Mouse (Mus musculus) heart, embryonic 15.5 days (tissue): ENCODE results near the gene Defa26. TPM values are rescaled to one million over a fixed set of nuclear protein-coding genes. Genes with fewer than 3 reads are reported as not detected.
"Not testable (repeated sequence)": the region's sequence is repeated elsewhere in the genome, so short reads cannot be mapped to it uniquely, and the experiment has no call there.

Source experiments
- ATAC-seq: fragments of 200-750 bp; cut with Nextera tagmentation; replicated peaks from 2 replicates; pipeline ENCODE4 v1.8.0; 2017; ENCODE audit warnings: low read depth, moderate TSS enrichment; ENCODE audit not compliant: insufficient number of reproducible peaks, insufficient read depth, low FRiP score
- H3K27ac ChIP-seq: fragments of 300-500 bp; sonication (generic); 2 replicates; pipeline ENCODE4 v1.5.1; 2015; ENCODE audit warnings: mild to moderate bottlenecking, inconsistent platforms
- H3K27me3 ChIP-seq: fragments of 300-500 bp; sonication (generic); 2 replicates; pipeline ENCODE4 v1.6.1; 2015; ENCODE audit warnings: inconsistent platforms
- H3K36me3 ChIP-seq: fragments of 300-500 bp; sonication (generic); 2 replicates; pipeline ENCODE4 v1.6.1; 2015; ENCODE audit warnings: mild to moderate bottlenecking, inconsistent platforms
- H3K4me1 ChIP-seq: fragments of 300-500 bp; sonication (generic); replicated peaks from 2 replicates; pipeline ENCODE4 v1.6.1; 2015; ENCODE audit warnings: inconsistent platforms
- H3K4me2 ChIP-seq: fragments of 300-500 bp; sonication (generic); 2 replicates; pipeline ENCODE4 v1.6.1; 2015; ENCODE audit warnings: inconsistent platforms, mild to moderate bottlenecking, moderate library complexity
- H3K4me3 ChIP-seq: fragments of 300-500 bp; sonication (generic); 2 replicates; pipeline ENCODE4 v1.5.1; 2015; ENCODE audit warnings: mild to moderate bottlenecking, inconsistent platforms
- H3K9ac ChIP-seq: fragments of 300-500 bp; sonication (generic); 2 replicates; pipeline ENCODE4 v1.6.1; 2015; ENCODE audit warnings: mild to moderate bottlenecking, inconsistent platforms
- H3K9me3 ChIP-seq: fragments of 300-500 bp; sonication (generic); replicated peaks from 2 replicates; pipeline ENCODE4 v1.6.1; 2016; ENCODE audit warnings: inconsistent platforms
- WGBS: fragments of 180-500 bp; shearing (Covaris S2); methylation state at CpG from one replicate; pipeline ENCODE4 v1.1.7; 2015; ENCODE audit warnings: mixed read lengths; 5-methylcytosine and 5-hydroxymethylcytosine counted together
- polyA plus RNA-seq: library from polyadenylated mRNA; unstranded; fragments of >200 nt; fragmentation: Nextera tagmentation; extraction: Ambion mirVana; gene quantifications from 2 replicates; pipeline ENCODE4 v1.2.1, GENCODE M21; 2015

Defa26 gene
- not detected in 2 replicates for polyA plus RNA-seq

DNA sequence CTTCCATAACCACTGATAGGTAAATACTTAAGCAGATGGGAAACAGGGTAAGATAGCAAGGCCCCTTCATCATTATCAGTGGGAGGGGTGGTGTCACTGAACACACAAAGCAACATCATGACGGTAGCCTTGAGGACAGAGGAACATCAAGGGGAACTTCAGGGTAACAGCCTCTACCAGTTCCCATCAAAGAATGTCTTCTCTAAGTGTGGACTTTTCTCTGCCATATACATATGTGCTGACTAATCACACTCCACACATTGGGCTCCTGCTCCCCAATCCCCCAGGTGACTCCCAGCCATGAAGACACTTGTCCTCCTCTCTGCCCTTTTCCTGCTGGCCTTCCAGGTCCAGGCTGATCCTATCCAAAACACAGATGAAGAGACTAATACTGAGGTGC lies at the start of gene Defa26:
Gene Defa26, plus strand, starts transcription at position 301 of the 400 bp plus-strand sequence.
- H3K27me3 ChIP-seq, ATAC-seq, H3K27ac ChIP-seq, H3K36me3 ChIP-seq, H3K4me1 ChIP-seq, H3K9me3 ChIP-seq, H3K4me3 ChIP-seq, H3K4me2 ChIP-seq, H3K9ac ChIP-seq: not testable (repeated sequence)
- WGBS = 33% methylated on average over 1 of the region's 1 CpGs

GRCm38 (mm10) chr8:21582706-21583105 lies 35.3 kb upstream of the Defa26 start, which contains the start of gene Defa28:
Gene Defa28 (plus strand): TSS chr8:21583006.
- H3K9me3 ChIP-seq, ATAC-seq, H3K4me2 ChIP-seq, H3K36me3 ChIP-seq, H3K27ac ChIP-seq, H3K27me3 ChIP-seq, H3K4me3 ChIP-seq, H3K4me1 ChIP-seq, H3K9ac ChIP-seq: not testable (repeated sequence)
- WGBS = no CpG with 5 or more reads among the region's 1 CpGs

- H3K27me3 ChIP-seq, H3K9me3 ChIP-seq, H3K4me2 ChIP-seq, ATAC-seq, H3K4me3 ChIP-seq, H3K36me3 ChIP-seq, H3K27ac ChIP-seq, H3K9ac ChIP-seq, H3K4me1 ChIP-seq: not testable (repeated sequence)
- no CpG with 5 or more reads among the region's 1 CpGs for WGBS
Measured at GRCm38 (mm10) chr8:21594408-21594807, 23.6 kb upstream of the Defa26 start, which contains the start of gene Gm7861. Gene Gm7861 (minus strand): TSS chr8:21594508.

- WGBS = 60% methylated on average over 1 of the region's 2 CpGs
- not testable (repeated sequence) for ATAC-seq, H3K9me3 ChIP-seq
Measured at GRCm38 (mm10) chr8:21655480-21655879, 37.5 kb downstream of the Defa26 start, which contains the start of gene Defa17. Gene Defa17 (plus strand): TSS chr8:21655780.

DNA sequence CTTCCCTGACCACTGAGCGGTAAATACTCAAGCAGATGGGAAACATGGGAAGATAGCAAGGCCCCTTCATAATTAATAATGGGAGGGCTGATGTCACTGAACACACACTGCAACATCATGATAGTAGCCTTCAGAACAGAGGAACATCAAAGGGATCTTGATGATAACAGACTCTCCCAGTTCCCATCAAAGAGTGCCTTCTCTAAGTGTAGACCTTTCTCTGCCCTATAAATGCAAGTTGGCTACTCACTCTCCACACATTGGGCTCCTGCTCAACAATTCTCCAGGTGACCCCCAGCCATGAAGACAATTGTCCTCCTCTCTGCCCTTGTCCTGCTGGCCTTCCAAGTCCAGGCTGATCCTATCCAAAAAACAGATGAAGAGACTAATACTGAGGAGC lies 47.5 kb downstream of the Defa26 start, which contains the start of gene Defa34:
Gene Defa34, plus strand, starts transcription at position 301 of the 400 bp plus-strand sequence.
- H3K9ac ChIP-seq, H3K27ac ChIP-seq, H3K4me3 ChIP-seq, H3K9me3 ChIP-seq, H3K36me3 ChIP-seq, ATAC-seq, H3K4me2 ChIP-seq, H3K4me1 ChIP-seq, H3K27me3 ChIP-seq: not testable (repeated sequence)
- 89% methylated on average over 1 of the region's 1 CpGs for WGBS

More at GRCm38 (mm10) chr8:21655480-21655879, 37.5 kb downstream of the Defa26 start, which contains the start of gene Defa17:
- H3K9ac ChIP-seq, H3K27ac ChIP-seq, H3K4me1 ChIP-seq, H3K4me3 ChIP-seq, H3K27me3 ChIP-seq, H3K36me3 ChIP-seq, H3K4me2 ChIP-seq: not testable (repeated sequence)

Other genes starting within 250 kb of the Defa26 start
- not detected in 2 replicates for gene Defa2, start 239.7 kb upstream of the Defa26 start, polyA plus RNA-seq
- gene Defa33, start 226.4 kb upstream of the Defa26 start, polyA plus RNA-seq = not detected in 2 replicates
- not detected in 2 replicates for gene Defa36, start 190.8 kb upstream of the Defa26 start, polyA plus RNA-seq
- not detected in 2 replicates for gene Gm7849, start 161.6 kb upstream of the Defa26 start, polyA plus RNA-seq
- gene Defa20, start 108.9 kb upstream of the Defa26 start, polyA plus RNA-seq = not detected in 2 replicates
- gene Defa32, start 89.2 kb upstream of the Defa26 start, polyA plus RNA-seq = not detected in 2 replicates
- not detected in 2 replicates for gene Defa37, start 52.8 kb upstream of the Defa26 start, polyA plus RNA-seq
- not detected in 2 replicates for gene Defa28, start 35.2 kb upstream of the Defa26 start, polyA plus RNA-seq
- gene Gm7861, start 23.7 kb upstream of the Defa26 start, polyA plus RNA-seq = not detected in 2 replicates
- gene Defa17, start 37.6 kb downstream of the Defa26 start, polyA plus RNA-seq = not detected in 2 replicates
- gene Defa34, start 47.6 kb downstream of the Defa26 start, polyA plus RNA-seq = not detected in 2 replicates
- not detected in 2 replicates for gene AY761184, start 85.5 kb downstream of the Defa26 start, polyA plus RNA-seq
- gene Defa24, start 116.3 kb downstream of the Defa26 start, polyA plus RNA-seq = not detected in 2 replicates
- gene Defb50, start 205.4 kb downstream of the Defa26 start, polyA plus RNA-seq = not detected in 2 replicates
- not detected in 2 replicates for gene Defb2, start 221.7 kb downstream of the Defa26 start, polyA plus RNA-seq
- gene Defb10, start 240.7 kb downstream of the Defa26 start, polyA plus RNA-seq = not detected in 2 replicates